Mouse (Mus musculus) C2C12 (cell line): ENCODE measurements around the gene Rbm12. TPM values are rescaled to one million over a fixed set of nuclear protein-coding genes. Genes with fewer than 3 reads are reported as not detected.

Experiments
- H3K27me3 ChIP-seq: one replicate; pipeline ENCODE4 v1.6.1; 2011; ENCODE audit not compliant: control insufficient read depth, insufficient read depth, insufficient read length
- H3K36me3 ChIP-seq: one replicate; pipeline ENCODE4 v1.6.1; 2011; ENCODE audit not compliant: control insufficient read depth, insufficient read depth
- H3K4me3 ChIP-seq: one replicate; pipeline ENCODE4 v1.5.1; 2011; ENCODE audit warnings: mild to moderate bottlenecking, control low read depth; ENCODE audit not compliant: poor library complexity, insufficient read depth, severe bottlenecking
- H3K79me2 ChIP-seq: one replicate; pipeline ENCODE4 v1.6.1; 2011; ENCODE audit not compliant: control insufficient read depth, insufficient read depth
- H3K79me3 ChIP-seq: one replicate; pipeline ENCODE4 v1.6.1; 2011; ENCODE audit warnings: low read depth, control low read depth
- H3ac ChIP-seq: one replicate; pipeline ENCODE3; 2011; ENCODE audit warnings: low read depth; ENCODE audit not compliant: control insufficient read depth, insufficient read length
- CEBPB ChIP-seq: IDR thresholded peaks from one replicate; pipeline ENCODE4 v1.6.1; 2011; ENCODE audit warnings: low read depth, mild to moderate bottlenecking, control low read depth, moderate library complexity
- CTCF ChIP-seq: IDR thresholded peaks from one replicate; pipeline ENCODE4 v1.5.1; 2011; ENCODE audit not compliant: control insufficient read depth, insufficient read depth, insufficient read length
- FOSL1 ChIP-seq: IDR thresholded peaks from one replicate; pipeline ENCODE4 v1.8.0; 2011; ENCODE audit warnings: mild to moderate bottlenecking, low read length; ENCODE audit not compliant: poor library complexity, insufficient read depth, severe bottlenecking
- MAX ChIP-seq: IDR thresholded peaks from one replicate; pipeline ENCODE4 v1.6.1; 2011; ENCODE audit warnings: mild to moderate bottlenecking, control low read depth
- MYOD1 ChIP-seq: IDR thresholded peaks from one replicate; pipeline ENCODE4 v1.6.1; 2011; ENCODE audit warnings: low read depth; ENCODE audit not compliant: control insufficient read depth, insufficient read length
- MYOG ChIP-seq: IDR thresholded peaks from one replicate; pipeline ENCODE4 v1.6.1; 2011; ENCODE audit not compliant: control insufficient read depth, insufficient read length; ENCODE audit errors: extremely low read depth
- USF1 ChIP-seq: IDR thresholded peaks from one replicate; pipeline ENCODE4 v1.6.1; 2011; ENCODE audit warnings: low read depth, mild to moderate bottlenecking, control low read depth, moderate library complexity
- polyA plus RNA-seq: library from polyadenylated mRNA; unstranded; fragments of >200 nt; fragmentation: generic; extraction: Trizol; gene quantifications from one replicate; pipeline ENCODE4 v1.2.1, GENCODE M21; 2012; ENCODE audit warnings: missing spikeins

Rbm12 gene
- polyA plus RNA-seq, 1 experiment, result 6.4 TPM

DNA sequence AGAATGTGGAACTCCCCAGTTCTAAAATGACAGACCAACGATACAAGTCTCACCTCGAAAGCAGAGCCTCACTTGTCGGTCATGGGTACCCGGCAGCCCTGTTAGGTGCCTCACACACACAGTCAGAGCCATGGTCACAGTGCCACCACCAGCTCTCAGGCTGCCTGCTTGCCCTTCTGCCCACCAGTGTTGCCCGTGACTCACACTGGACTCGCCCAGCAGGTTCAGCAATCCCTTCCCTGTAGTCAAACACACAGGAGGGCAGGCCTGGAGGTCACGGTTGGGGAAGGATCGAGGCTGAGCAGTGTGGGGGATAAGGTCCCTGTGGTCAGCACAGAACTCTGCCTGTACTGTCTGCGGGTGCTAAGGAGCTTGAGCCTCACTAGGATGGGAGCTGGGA lies 59.0 kb downstream of the Rbm12 start, which contains the start of gene Fer1l4:
TSS of gene Fer1l4 (minus strand) at position 132 of the 400 bp plus-strand sequence.
- no peak within 1 kb of the TSS for H3K4me3 ChIP-seq
- no peaks in the 10 kb centered on the region for H3K79me3 ChIP-seq
- peaks cover 13% of the 10 kb centered on the region for H3K27me3 ChIP-seq
- H3ac ChIP-seq, result no peak within 1 kb of the TSS
- TF ChIP-seq USF1, result no peak
- TF ChIP-seq MYOD1, result no peak
- TF ChIP-seq FOSL1, result no peak
- TF ChIP-seq MAX, result no peak
- no peak for TF ChIP-seq MYOG
- no peak for TF ChIP-seq CTCF
- TF ChIP-seq CEBPB, result no peak
- no peaks in the 10 kb centered on the region for H3K79me2 ChIP-seq
- H3K36me3 ChIP-seq, result no peaks in the 10 kb centered on the region

DNA sequence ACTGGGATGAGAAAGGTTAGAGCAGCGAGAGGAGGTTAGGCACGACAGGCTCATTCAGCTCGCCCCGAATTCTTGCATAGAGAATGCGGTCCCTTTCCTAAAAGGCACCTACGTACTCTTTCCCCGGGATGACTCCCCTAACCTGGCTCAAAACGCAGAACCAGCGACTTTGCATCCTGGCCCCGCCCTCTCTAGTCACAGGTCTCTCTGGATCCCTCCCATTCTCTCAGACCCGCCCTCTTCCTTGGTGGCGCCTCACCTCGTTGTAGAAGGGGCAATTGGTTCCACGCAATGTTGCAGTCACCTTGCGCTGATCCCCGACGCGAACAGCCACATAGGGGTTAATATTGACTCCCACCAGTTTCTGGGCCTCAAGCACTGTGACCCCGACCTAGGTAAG lies 63.8 kb downstream of the Rbm12 start:
- no peaks in the 10 kb centered on the region for H3K36me3 ChIP-seq
- H3K79me3 ChIP-seq, result no peaks in the 10 kb centered on the region
- H3K79me2 ChIP-seq, result no peaks in the 10 kb centered on the region
- peaks cover 47% of the 10 kb centered on the region for H3K27me3 ChIP-seq
- no peak overlapping the region for H3ac ChIP-seq
- no peak overlapping the region for H3K4me3 ChIP-seq
- no peak for TF ChIP-seq FOSL1
- no peak for TF ChIP-seq MAX
- TF ChIP-seq MYOD1, result no peak
- no peak for TF ChIP-seq CTCF
- TF ChIP-seq MYOG, result no peak
- no peak for TF ChIP-seq CEBPB
- TF ChIP-seq USF1, result no peak

DNA sequence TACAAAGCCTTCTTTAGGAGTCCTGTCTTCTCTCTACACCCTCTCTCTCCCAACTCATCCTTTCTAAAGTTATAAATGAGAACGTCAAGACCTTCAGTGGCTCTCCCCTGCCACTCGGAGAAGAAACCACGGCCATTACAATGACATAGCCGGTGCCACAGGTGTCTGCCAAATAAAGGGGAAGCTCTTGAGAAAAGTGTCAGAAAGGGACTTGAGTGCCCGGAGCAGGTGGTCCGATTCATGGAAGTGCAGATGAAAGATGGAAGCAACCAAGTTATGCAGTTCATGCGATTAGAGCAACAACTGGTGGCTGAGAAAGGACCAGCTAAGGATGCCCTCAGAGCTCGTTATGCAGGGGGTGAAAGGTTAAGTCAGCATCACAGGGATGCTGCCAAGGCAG lies 68.9 kb downstream of the Rbm12 start:
- H3K27me3 ChIP-seq, result peaks cover 56% of the 10 kb centered on the region
- H3K79me2 ChIP-seq, result no peaks in the 10 kb centered on the region
- no peak overlapping the region for H3ac ChIP-seq
- no peaks in the 10 kb centered on the region for H3K36me3 ChIP-seq
- H3K79me3 ChIP-seq, result no peaks in the 10 kb centered on the region
- TF ChIP-seq USF1 (no peak), FOSL1 (no peak), CTCF (no peak), MYOG (no peak), MAX (no peak), CEBPB (no peak), MYOD1 (no peak)
- no peak overlapping the region for H3K4me3 ChIP-seq

Other genes starting within 250 kb of the Rbm12 start
- gene Uqcc1, start 181.7 kb downstream of the Rbm12 start, polyA plus RNA-seq, result 47.6 TPM
- gene Gm15557, start 171.2 kb downstream of the Rbm12 start, polyA plus RNA-seq, result not detected
- gene Gdf5, start 166.6 kb downstream of the Rbm12 start, polyA plus RNA-seq, result not detected
- gene Cep250, start 155.5 kb downstream of the Rbm12 start, polyA plus RNA-seq, result 24.1 TPM
- gene 6430550D23Rik, start 104.0 kb downstream of the Rbm12 start, polyA plus RNA-seq, result 0.09 TPM
- gene Ergic3, start 103.9 kb downstream of the Rbm12 start, polyA plus RNA-seq, result 230 TPM
- gene Fer1l4, start 59.0 kb downstream of the Rbm12 start, polyA plus RNA-seq, result not detected
- gene Spag4, start 46.8 kb downstream of the Rbm12 start, polyA plus RNA-seq, result 2.3 TPM
- 54.6 TPM for gene Cpne1, start within 50 bp of the Rbm12 start, polyA plus RNA-seq
- 15.3 TPM for gene Gm28036, start 15.1 kb upstream of the Rbm12 start, polyA plus RNA-seq
- gene Romo1, start 32.1 kb upstream of the Rbm12 start, polyA plus RNA-seq, result 287 TPM
- gene Nfs1, start 32.2 kb upstream of the Rbm12 start, polyA plus RNA-seq, result 33.7 TPM
- 51.3 TPM for gene Rbm39, start 68.3 kb upstream of the Rbm12 start, polyA plus RNA-seq
- 18.1 TPM for gene Phf20, start 84.5 kb upstream of the Rbm12 start, polyA plus RNA-seq
- 1.7 TPM for gene Cnbd2, start 200.3 kb upstream of the Rbm12 start, polyA plus RNA-seq
- 140 TPM for gene Scand1, start 200.7 kb upstream of the Rbm12 start, polyA plus RNA-seq